Mouse (Mus musculus) cerebellum, adult 11 months (tissue): ENCODE data around the gene Gm10318.

ENCODE experiments used
- DNase-seq: peaks from one replicate; pipeline ENCODE4 v3.0.0; 2022

The Gm10318 gene

GRCm38 (mm10) chr10:77900126-77900525 is 47.5 kb downstream of the Gm10318 start:
- DNase-seq: no peak

GRCm38 (mm10) chr10:77900903-77901818 is 48.5 kb downstream of the Gm10318 start:
- DNase-seq: no peak

GRCm38 (mm10) chr10:77901871-77902210 is 49.2 kb downstream of the Gm10318 start:
- DNase-seq: peak; percentile 20

GRCm38 (mm10) chr10:77902211-77902893 is 49.7 kb downstream of the Gm10318 start, which contains the start of gene Lrrc3:
Gene Lrrc3, minus strand, starts transcription at chr10:77902536.
- peak; percentile 39 for DNase-seq

GRCm38 (mm10) chr10:77902894-77903715 is 50.4 kb downstream of the Gm10318 start:
- peak; percentile 42 for DNase-seq
